Mouse (Mus musculus): ENCODE measurements around the gene Magohb.
A peak's percentile ranks its signal among the peaks of the same experiment; 100 is the strongest.
"Not testable (repeated sequence)": the region's sequence is repeated elsewhere in the genome, so short reads cannot be mapped to it uniquely, and the experiment has no call there.

Gene Magohb

GRCm38 (mm10) chr6:131292991-131293788 is at the start of gene Magohb:
TSS of gene Magohb (minus strand) at chr6:131293244.
- DNase-seq (ENCODE audit: low spot score) = peak; percentile 85

- DNase-seq (ENCODE audit: low spot score) = no peak
These were observed 47.0 kb upstream of the Magohb start for GRCm38 (mm10) chr6:131340082-131340481.

GRCm38 (mm10) chr6:131339309-131339708 is 46.3 kb upstream of the Magohb start:
- no peak for DNase-seq (ENCODE audit: low spot score)

- DNase-seq (ENCODE audit: low spot score) = no peak
These were observed 45.7 kb upstream of the Magohb start for GRCm38 (mm10) chr6:131338787-131339186.

- no peak for DNase-seq (ENCODE audit: low spot score)
These were observed 34.0 kb upstream of the Magohb start for GRCm38 (mm10) chr6:131327076-131327475.

GRCm38 (mm10) chr6:131321854-131322639 is 29.0 kb upstream of the Magohb start:
- no peak for DNase-seq (ENCODE audit: low spot score)

- DNase-seq (ENCODE audit: low spot score) = no peak
These were observed 23.4 kb upstream of the Magohb start for GRCm38 (mm10) chr6:131316155-131317101.

GRCm38 (mm10) chr6:131308031-131308430 is 15.0 kb upstream of the Magohb start:
- DNase-seq (ENCODE audit: low spot score) = no peak

- DNase-seq (ENCODE audit: low spot score) = no peak
These were observed 11.7 kb upstream of the Magohb start for GRCm38 (mm10) chr6:131304776-131305175.

- DNase-seq (ENCODE audit: low spot score) = no peak
These were observed 5.5 kb upstream of the Magohb start for GRCm38 (mm10) chr6:131298531-131298930.

GRCm38 (mm10) chr6:131294435-131295112 is 1.5 kb upstream of the Magohb start:
- DNase-seq (ENCODE audit: low spot score) = no peak

- no peak for DNase-seq (ENCODE audit: low spot score)
These were observed 872 bp upstream of the Magohb start for GRCm38 (mm10) chr6:131293916-131294315.

GRCm38 (mm10) chr6:131292276-131292990 is 611 bp downstream of the Magohb start:
- no peak for DNase-seq (ENCODE audit: low spot score)

- peak; percentile 9 for DNase-seq (ENCODE audit: low spot score)
These were observed 2.6 kb downstream of the Magohb start for GRCm38 (mm10) chr6:131290430-131290829.

GRCm38 (mm10) chr6:131278160-131278559 is 14.9 kb downstream of the Magohb start:
- not testable (repeated sequence) for DNase-seq (ENCODE audit: low spot score)

GRCm38 (mm10) chr6:131276659-131277058 is 16.4 kb downstream of the Magohb start:
- DNase-seq (ENCODE audit: low spot score) = no peak

GRCm38 (mm10) chr6:131272311-131272710 is 20.7 kb downstream of the Magohb start:
- DNase-seq (ENCODE audit: low spot score) = no peak

GRCm38 (mm10) chr6:131270312-131270711 is 22.7 kb downstream of the Magohb start:
- no peak for DNase-seq (ENCODE audit: low spot score)

GRCm38 (mm10) chr6:131269599-131269998 is 23.4 kb downstream of the Magohb start:
- DNase-seq (ENCODE audit: low spot score) = no peak

- no peak for DNase-seq (ENCODE audit: low spot score)
These were observed 28.9 kb downstream of the Magohb start for GRCm38 (mm10) chr6:131264175-131264574.

GRCm38 (mm10) chr6:131262778-131263177 is 30.3 kb downstream of the Magohb start:
- no peak for DNase-seq (ENCODE audit: low spot score)
